ENCODE assay signal across 8 mouse cellular contexts in genomic region chr3:145885376-145885775, GRCm38 (mm10). TPM values are rescaled to one million over a fixed set of nuclear protein-coding genes. Genes with fewer than 3 reads are reported as not detected.
DNase-seq lines count a peak whose midpoint lies in the region; ATAC-seq and TF ChIP-seq lines count a peak whose summit lies in the region.

No protein-coding gene starts in this region.

- H3K27me3 ChIP-seq in forebrain, embryonic 16.5 days (replicated peaks; ENCODE audit: control insufficient read depth, insufficient read depth, low read length): no peaks in the 10 kb centered on the region

- H3K36me3 ChIP-seq in forebrain, embryonic 16.5 days (ENCODE audit: control insufficient read depth, insufficient read depth): no peaks in the 10 kb centered on the region

- DNase-seq in gastrocnemius, adult 2 months: no peak
- DNase-seq in gastrocnemius, postnatal 14 days: no peak
- peak; percentile 55 for DNase-seq in 3134 (ENCODE audit: extremely low read depth, insufficient read length, low spot score)
- peak; percentile 56 for DNase-seq in layer of hippocampus, adult 9-11 months
- DNase-seq in right cerebral cortex, postnatal 25 days: peak; percentile 19
- no peak for DNase-seq in natural killer cell, adult 2 months (ENCODE audit: low spot score in 2 of 2)

- no peaks in the 10 kb centered on the region for H3K9me3 ChIP-seq in forebrain, embryonic 16.5 days (ENCODE audit: control insufficient read depth, low read length)

- no peak overlapping the region for H3K4me3 ChIP-seq in gastrocnemius, adult 2 months
- no peak overlapping the region for H3K4me3 ChIP-seq in forebrain, embryonic 16.5 days (replicated peaks; ENCODE audit: low read length)

- no peak for TF ChIP-seq CTCF in gastrocnemius, adult 2 months (IDR thresholded peaks at IDR 0.05)

- intact Hi-C loops in gastrocnemius, adult 2 months (cut with DNase I): no loop called here
- intact Hi-C loops in gastrocnemius, postnatal 14 days (cut with DNase I; ENCODE audit: low total_unique reads): no loop called here

- H3K27ac ChIP-seq in gastrocnemius, adult 2 months: peak overlapping the region; percentile 70
- H3K27ac ChIP-seq in forebrain, embryonic 16.5 days (ENCODE audit: low read length): peak overlapping the region; percentile 72

- peaks cover 33% of the 10 kb centered on the region for H3K4me1 ChIP-seq in forebrain, embryonic 16.5 days (replicated peaks; ENCODE audit: control insufficient read depth, insufficient read depth, low read length)

- WGBS in forebrain, embryonic 16.5 days: 10% methylated on average over 4 of the region's 4 CpGs

- H3K9ac ChIP-seq in forebrain, embryonic 16.5 days (replicated peaks; ENCODE audit: low read depth, low read length): no peak overlapping the region

- H3K4me2 ChIP-seq in forebrain, embryonic 16.5 days (ENCODE audit: low read length): no peak overlapping the region

- peak; percentile 80 for ATAC-seq in forebrain, embryonic 16.5 days
- ATAC-seq in CD4-positive, CD25-positive, alpha-beta regulatory T cell, adult 4 months: no peak

RNA-seq across cellular contexts. Expression of gene Bcl10, which starts 37.2 kb away (rescaled TPM):
- total RNA-seq in gastrocnemius, adult 2 months (2021): 1 to 10 TPM; 9.6 to 9.8 TPM
- total RNA-seq in gastrocnemius, postnatal 14 days (2021): 10 to 100 TPM; 13.6 to 14.0 TPM
- polyA plus RNA-seq in forebrain, embryonic 16.5 days (2015; fragmentation: Nextera tagmentation; extraction: Ambion mirVana): 38.6 and 49.2 TPM in 2 replicates
- 10 to 100 TPM; 43.5 to 50.2 TPM for polyA plus RNA-seq in CD4-positive, CD25-positive, alpha-beta regulatory T cell, adult 4 months (2017; shearing (Covaris generic))

RNA-seq across cellular contexts. Expression of gene 2410004B18Rik, which starts 52.4 kb away (rescaled TPM):
- 10 to 100 TPM; 18.2 to 19.6 TPM for total RNA-seq in gastrocnemius, adult 2 months (2021)
- total RNA-seq in gastrocnemius, postnatal 14 days (2021): 10 to 100 TPM; 12.1 to 15.0 TPM
- 75.8 and 81.0 TPM in 2 replicates for polyA plus RNA-seq in forebrain, embryonic 16.5 days (2015; fragmentation: Nextera tagmentation; extraction: Ambion mirVana)
- polyA plus RNA-seq in CD4-positive, CD25-positive, alpha-beta regulatory T cell, adult 4 months (2017; shearing (Covaris generic)): 10 to 100 TPM; 18.9 to 21.5 TPM

Comparison
In these comparisons a context has a peak if more than half of its experiments do, and no peak if none do; other contexts are left out.
1. DNase-seq: peak in 3134 (single experiment), layer of hippocampus, adult 9-11 months (single experiment) and right cerebral cortex, postnatal 25 days (single experiment); none in gastrocnemius, adult 2 months (single experiment), gastrocnemius, postnatal 14 days (single experiment) and natural killer cell, adult 2 months (0 of 2).